Mouse (Mus musculus) testis, postnatal 10 days (tissue): ENCODE data around the gene Mtx3.

Experiments used
- DNase-seq: peaks from one replicate; pipeline ENCODE4 v3.0.0; 2021; ENCODE audit warnings: low spot score

Gene Mtx3

DNA sequence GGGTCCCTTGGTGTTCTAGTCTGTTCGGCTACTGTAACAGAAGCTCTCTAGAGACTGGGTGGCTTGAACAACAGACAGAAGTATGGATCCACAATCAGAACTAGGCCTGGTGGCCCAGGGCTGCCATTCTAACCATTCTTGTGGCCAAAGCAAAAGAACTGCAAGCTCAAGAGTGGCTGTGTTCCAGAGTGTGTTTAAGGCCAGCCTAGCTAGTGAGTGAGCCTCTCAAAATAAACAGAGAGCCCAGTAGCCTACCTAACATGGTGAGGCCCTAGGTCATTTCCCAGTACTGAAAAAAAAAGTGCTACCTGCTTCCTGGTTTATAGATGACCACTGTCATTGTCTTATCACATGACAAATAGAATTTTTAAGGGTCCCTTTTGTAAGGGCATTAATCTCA is 39.6 kb downstream of the Mtx3 start:
- no peak for DNase-seq

DNA sequence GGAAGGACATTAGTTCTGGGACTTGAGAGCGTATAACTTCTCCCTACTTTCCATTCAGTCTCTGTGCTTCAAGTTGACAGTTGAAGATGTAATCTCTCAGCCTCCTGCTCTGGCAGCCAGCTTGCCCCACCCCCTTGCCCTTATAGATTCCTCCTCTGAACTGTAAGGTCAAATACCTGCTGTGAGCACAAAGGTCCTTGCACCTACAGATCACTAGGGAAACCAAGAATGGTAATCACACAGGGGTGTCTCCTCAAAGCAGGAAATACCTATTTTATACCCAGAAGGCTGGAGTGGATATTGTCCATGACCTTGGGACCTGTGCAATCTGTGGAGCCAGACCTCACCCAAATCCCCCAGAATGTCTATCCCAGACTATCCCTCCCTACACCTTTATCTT is 40.4 kb downstream of the Mtx3 start:
- no peak for DNase-seq

DNA sequence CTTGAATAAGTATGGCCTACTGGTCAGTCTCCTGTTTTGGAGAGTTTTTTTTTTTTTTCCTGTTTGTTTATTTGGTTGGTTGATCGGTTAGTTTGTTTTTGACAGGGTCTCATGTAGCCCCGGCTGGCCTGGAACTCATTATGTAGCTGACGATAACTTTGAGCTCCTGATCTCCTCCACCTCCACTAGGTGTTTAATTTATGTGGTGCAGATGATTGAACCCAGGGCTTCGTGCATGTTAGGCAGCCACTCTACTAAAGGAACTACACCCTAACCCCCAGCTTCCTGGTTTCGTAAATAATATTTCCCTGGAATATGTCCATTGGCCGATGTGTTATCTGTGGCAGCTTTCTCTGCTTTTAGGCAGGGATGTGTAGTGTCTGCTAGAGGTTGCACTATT is 54.5 kb downstream of the Mtx3 start:
- peak; percentile 2 for DNase-seq

DNA sequence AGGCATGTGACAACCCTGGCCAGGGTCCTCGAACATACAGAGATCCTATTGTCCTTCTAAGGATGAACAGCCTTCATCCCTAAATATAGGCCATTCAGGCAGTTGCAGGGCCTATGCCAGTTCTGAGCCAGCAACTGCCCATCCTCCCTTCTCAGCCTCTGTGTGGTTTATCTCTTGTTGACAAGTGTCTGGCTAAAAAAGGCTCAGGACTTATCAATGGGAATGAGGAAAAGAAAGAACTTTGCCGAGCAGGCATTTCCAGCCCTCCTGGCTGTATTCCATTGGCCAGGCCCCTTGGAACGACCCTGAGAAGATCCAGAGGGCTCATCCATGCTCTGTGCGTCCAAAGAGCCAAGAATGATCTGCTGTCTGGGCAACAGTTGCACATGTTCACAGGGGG is 58.7 kb downstream of the Mtx3 start:
- DNase-seq: peak; percentile 34

DNA sequence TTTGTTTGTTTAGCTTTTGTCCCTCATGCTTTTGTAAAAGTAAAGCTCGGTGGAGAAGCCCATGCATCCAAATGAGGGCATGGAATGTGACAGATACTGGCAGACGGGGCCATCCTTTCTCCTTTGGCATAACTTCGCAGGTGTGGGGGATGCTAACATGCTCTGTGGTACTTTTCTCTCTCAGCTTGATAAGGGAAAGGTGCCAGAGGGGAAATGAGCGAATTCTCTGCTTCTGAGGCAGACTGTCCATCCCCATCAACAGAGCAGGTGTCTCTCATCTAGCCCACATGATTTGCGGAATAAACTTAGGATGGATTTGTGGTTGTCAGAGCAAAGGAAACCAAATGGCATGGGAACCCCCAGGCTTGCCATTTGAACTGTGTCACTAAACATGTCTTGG is 61.4 kb downstream of the Mtx3 start:
- DNase-seq: no peak

DNA sequence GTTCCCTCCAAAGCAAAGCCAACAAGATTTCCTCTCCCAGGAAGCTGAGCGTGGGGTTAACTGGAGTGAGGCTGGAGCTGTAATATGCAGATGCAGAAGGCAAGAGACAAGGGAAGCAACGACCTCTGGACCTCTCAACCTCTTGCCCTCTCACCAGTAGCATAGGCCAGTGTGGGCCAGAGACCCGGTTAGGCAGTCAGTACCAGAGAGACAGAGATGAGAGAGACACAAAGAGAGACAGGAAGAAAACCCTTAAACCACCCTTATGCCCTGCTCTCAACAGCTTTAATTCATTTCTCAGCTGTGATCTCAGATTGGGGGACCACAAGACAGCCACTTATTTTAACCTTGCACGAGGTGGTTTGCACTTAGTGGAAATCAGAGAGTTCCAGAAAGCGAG is 62.8 kb downstream of the Mtx3 start:
- no peak for DNase-seq
